Mouse (Mus musculus) G1E (cell line): ENCODE measurements at regions not wholly inside any gene's neighbourhood (a gene's known extent, or its start where the extent isn't known, plus 50 kb on each side); places are given as distances from the start of the nearest gene placed in this dataset.

Experiments used
- CTCF ChIP-seq: IDR thresholded peaks from 2 replicates; pipeline ENCODE4 v1.5.1; 2012; ENCODE audit warnings: low read depth, low read length, inconsistent platforms, mixed read lengths
- GATA1 ChIP-seq: IDR thresholded peaks from 2 replicates; pipeline ENCODE4 v1.6.1; 2012; ENCODE audit warnings: borderline replicate concordance, low read length, inconsistent platforms, mixed read lengths
- POLR2AphosphoS5 ChIP-seq: IDR thresholded peaks from 2 replicates; pipeline ENCODE4 v1.6.1; 2012; ENCODE audit warnings: low read depth, low read length, inconsistent platforms; ENCODE audit not compliant: insufficient replicate concordance
- TAL1 ChIP-seq: conservative IDR thresholded peaks from 2 replicates; pipeline ENCODE4 v1.6.1; 2012; ENCODE audit warnings: low read depth, low read length, inconsistent platforms, mixed read lengths

GRCm38 (mm10) chr4:107737907-107738306 lies 53.9 kb upstream of the Dmrtb1 start:
- TF ChIP-seq CTCF (peak; percentile 88), POLR2AphosphoS5 (no peak), TAL1 (no peak), GATA1 (no peak)
